Mouse (Mus musculus) heart, embryonic 12.5 days (tissue): Measurements from ENCODE around the gene Dennd2a. TPM values are rescaled to one million over a fixed set of nuclear protein-coding genes. Genes with fewer than 3 reads are reported as not detected.
A peak's percentile ranks its signal among the peaks of the same experiment; 100 is the strongest.

ENCODE experiments used
- ATAC-seq: fragments of 200-750 bp; cut with Nextera tagmentation; 2 replicates; pipeline ENCODE4 v1.8.0; 2017; ENCODE audit warnings: moderate TSS enrichment, moderate library complexity; ENCODE audit not compliant: insufficient number of reproducible peaks, low FRiP score
- H3K27ac ChIP-seq: fragments of 300-500 bp; sonication (generic); 2 replicates; pipeline ENCODE4 v1.5.1; 2016; ENCODE audit warnings: mild to moderate bottlenecking, moderate library complexity; ENCODE audit not compliant: poor library complexity, severe bottlenecking
- H3K27me3 ChIP-seq: fragments of 300-500 bp; sonication (generic); replicated peaks from 2 replicates; pipeline ENCODE4 v1.6.1; 2016; ENCODE audit warnings: mild to moderate bottlenecking, moderate library complexity
- H3K36me3 ChIP-seq: fragments of 300-500 bp; sonication (generic); 2 replicates; pipeline ENCODE4 v1.6.1; 2016; ENCODE audit warnings: mild to moderate bottlenecking, moderate library complexity
- H3K4me1 ChIP-seq: fragments of 300-500 bp; sonication (generic); replicated peaks from 2 replicates; pipeline ENCODE4 v1.6.1; 2016; ENCODE audit warnings: mild to moderate bottlenecking
- H3K4me2 ChIP-seq: fragments of 300-500 bp; sonication (generic); 2 replicates; pipeline ENCODE4 v1.6.1; 2016; ENCODE audit warnings: mild to moderate bottlenecking, moderate library complexity
- H3K4me3 ChIP-seq: fragments of 300-500 bp; sonication (generic); 2 replicates; pipeline ENCODE4 v1.5.1; 2016; ENCODE audit warnings: mild to moderate bottlenecking
- H3K9ac ChIP-seq: fragments of 300-500 bp; sonication (generic); 2 replicates; pipeline ENCODE4 v1.6.1; 2016; ENCODE audit warnings: mild to moderate bottlenecking, moderate library complexity
- H3K9me3 ChIP-seq: fragments of 300-500 bp; sonication (generic); replicated peaks from 2 replicates; pipeline ENCODE4 v1.6.1; 2016; ENCODE audit warnings: mild to moderate bottlenecking, moderate library complexity
- WGBS: fragments of 180-500 bp; shearing (Covaris S2); methylation state at CpG from one replicate; pipeline ENCODE4 v1.1.7; 2016; 5-methylcytosine and 5-hydroxymethylcytosine counted together
- polyA plus RNA-seq: library from polyadenylated mRNA; unstranded; fragments of >200 nt; fragmentation: Nextera tagmentation; extraction: Ambion mirVana; gene quantifications from 2 replicates; pipeline ENCODE4 v1.2.1, GENCODE M21; 2016

Gene Dennd2a
- polyA plus RNA-seq, 1 experiment from 2014 or later, result 26.8 TPM

DNA sequence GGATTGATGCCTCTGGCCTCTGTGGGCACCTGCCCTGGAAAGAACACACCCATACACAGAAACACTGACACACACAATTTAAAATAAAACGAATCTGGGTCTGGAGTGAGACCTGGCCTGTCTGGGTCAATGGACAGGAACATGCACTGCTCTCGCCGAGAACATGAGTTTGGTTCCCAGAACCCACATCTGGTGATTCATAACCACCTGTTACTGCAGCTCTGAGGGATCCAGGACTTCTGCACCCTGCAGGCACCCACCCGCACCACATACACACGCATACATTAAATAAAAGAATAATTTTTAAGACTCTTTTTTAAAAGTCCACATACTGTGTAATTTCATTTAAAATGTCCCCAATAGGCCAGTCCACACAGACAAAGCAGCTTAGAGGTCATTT, 20.4 kb downstream of the Dennd2a start:
- Histone ChIP-seq H3K9ac (no peak overlapping the region), H3K27me3 (no peaks in the 10 kb centered on the region), H3K36me3 (peaks cover 4% of the 10 kb centered on the region), H3K27ac (no peak overlapping the region), H3K4me2 (no peak overlapping the region), H3K4me3 (no peak overlapping the region), H3K4me1 (peaks cover 35% of the 10 kb centered on the region), H3K9me3 (0 out of 2 replicates have a peak, but pooled peaks cover 3% of the 10 kb centered on the region)
- WGBS, result 90% methylated on average over 5 of the region's 5 CpGs
- no peak for ATAC-seq

DNA sequence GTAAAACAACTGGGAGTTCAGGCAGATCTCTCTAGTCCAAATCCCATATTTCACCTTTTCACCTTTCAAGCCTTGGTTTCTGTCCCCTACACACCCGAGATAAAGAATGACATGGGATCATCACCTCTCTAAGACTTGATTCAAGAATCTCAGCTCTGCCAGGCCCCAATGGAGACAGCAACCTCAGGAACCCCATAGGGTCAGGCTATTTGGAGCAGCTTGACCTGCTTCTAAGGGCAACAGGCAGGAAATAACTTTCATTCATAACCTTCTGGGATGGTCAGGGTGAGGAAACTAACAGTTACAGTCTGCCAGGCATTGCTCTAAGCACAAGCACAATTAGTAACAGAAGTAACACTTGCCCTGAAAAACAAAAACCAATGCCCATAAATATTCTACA, 21.0 kb downstream of the Dennd2a start:
- H3K9me3 ChIP-seq, result 0 out of 2 replicates have a peak, but pooled peaks cover 3% of the 10 kb centered on the region
- WGBS, result 33% methylated on average over 1 of the region's 1 CpGs
- no peak overlapping the region for H3K9ac ChIP-seq
- H3K4me3 ChIP-seq, result no peak overlapping the region
- H3K4me2 ChIP-seq, result no peak overlapping the region
- peak overlapping the region; percentile 13; the same call in 1 of the 2 replicates for H3K27ac ChIP-seq
- peaks cover 4% of the 10 kb centered on the region for H3K36me3 ChIP-seq
- ATAC-seq, result no peak
- H3K4me1 ChIP-seq, result peaks cover 32% of the 10 kb centered on the region
- no peaks in the 10 kb centered on the region for H3K27me3 ChIP-seq

DNA sequence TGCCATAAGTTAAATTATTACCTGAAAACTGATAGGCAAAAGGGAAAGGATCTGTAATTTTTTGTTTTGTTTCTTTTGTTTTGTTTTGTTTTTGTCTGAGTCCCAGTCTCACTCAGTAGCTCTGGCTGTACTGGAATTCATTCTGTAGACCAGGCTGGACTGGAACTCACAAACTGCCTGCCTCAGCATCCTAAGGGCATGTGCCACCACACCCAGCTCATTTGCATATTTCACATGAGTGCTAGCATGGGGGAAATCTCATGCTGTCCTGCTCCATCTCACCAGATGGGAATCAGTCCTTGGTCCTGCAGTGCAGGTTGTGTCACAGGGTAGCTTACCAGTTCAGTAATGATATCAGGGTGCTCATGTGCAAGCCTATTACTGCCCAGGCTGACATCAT, 22.7 kb downstream of the Dennd2a start:
- Histone ChIP-seq H3K9me3 (0 out of 2 replicates have a peak, but pooled peaks cover 3% of the 10 kb centered on the region), H3K36me3 (peaks cover 4% of the 10 kb centered on the region), H3K4me1 (peaks cover 22% of the 10 kb centered on the region), H3K27ac (no peak overlapping the region), H3K4me2 (no peak overlapping the region), H3K9ac (no peak overlapping the region), H3K27me3 (no peaks in the 10 kb centered on the region), H3K4me3 (no peak overlapping the region)
- ATAC-seq, result no peak

DNA sequence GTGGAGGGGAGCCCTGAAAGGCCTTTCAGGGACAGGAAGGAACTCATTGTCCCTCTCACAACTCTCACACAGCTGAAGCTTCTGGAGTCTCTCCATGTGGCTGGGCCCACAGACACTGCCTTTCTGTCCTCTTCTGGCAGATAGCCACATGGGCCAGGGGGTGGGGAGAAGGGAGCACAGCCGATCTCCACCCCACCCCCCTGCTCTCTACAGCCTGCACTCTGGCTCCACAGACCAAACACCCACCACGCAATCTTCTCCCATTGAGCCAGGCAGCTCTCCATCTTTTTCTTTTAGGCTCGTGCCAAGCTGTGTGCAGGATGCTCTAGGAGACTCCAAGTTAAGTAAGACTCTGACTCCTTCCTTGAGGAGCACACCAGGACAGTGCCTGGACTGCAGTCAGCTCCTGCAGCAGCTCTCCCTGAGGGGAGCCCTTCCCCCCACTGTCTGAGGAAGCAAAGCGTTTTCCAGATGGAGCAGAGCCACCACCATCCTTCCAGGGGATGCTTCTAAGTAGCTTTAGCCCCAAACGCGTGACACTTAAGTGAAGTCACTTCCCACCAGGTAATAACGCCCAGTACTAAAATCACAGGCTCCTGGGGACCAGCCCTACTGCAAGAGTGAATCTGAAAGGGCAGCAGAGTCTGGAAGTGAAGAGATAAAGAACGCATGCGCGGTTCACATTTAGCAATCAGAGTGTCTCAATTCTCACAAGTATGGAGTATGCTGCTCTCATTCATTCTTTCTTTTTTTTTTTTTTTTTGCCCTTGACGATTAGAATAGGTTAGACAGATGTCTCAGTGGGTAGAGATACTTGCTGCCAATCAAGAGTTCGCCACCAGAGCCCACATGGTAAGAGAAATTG, 28.8 kb downstream of the Dennd2a start:
- Histone ChIP-seq H3K9me3 (0 out of 2 replicates have a peak, but pooled peaks cover 1% of the 10 kb centered on the region), H3K36me3 (peaks cover 2% of the 10 kb centered on the region), H3K27me3 (no peaks in the 10 kb centered on the region), H3K27ac (peak overlapping the region; percentile 54), H3K4me2 (peak overlapping the region; percentile 43), H3K4me3 (no peak overlapping the region), H3K4me1 (peaks cover 28% of the 10 kb centered on the region), H3K9ac (peak overlapping the region; percentile 27; the same call in 1 of the 2 replicates)
- peak; percentile 56 for ATAC-seq
- WGBS, result 22% methylated on average over 12 of the region's 12 CpGs

DNA sequence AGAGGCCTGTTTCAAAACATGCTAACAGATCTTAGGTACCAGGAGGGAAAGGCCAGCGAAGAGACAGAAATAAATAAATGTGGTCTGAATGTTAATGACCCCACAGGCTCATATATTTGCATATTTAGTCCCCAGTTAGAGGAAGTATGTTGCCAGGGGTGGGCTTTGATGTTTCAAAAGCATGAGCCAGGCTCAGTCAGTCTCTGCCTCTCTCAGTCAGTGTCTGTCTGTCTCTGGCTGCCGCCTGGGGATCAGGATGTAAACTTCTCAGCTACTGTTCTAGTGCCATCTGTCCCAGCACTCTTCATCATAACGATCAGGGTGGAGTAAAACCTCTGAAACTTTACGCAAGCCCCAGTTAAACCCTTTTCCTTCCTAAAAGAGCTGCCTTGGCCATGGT, 29.9 kb downstream of the Dennd2a start:
- Histone ChIP-seq H3K9me3 (no peaks in the 10 kb centered on the region), H3K9ac (no peak overlapping the region), H3K4me1 (peaks cover 28% of the 10 kb centered on the region), H3K27me3 (no peaks in the 10 kb centered on the region), H3K4me2 (no peak overlapping the region), H3K36me3 (peaks cover 8% of the 10 kb centered on the region), H3K27ac (0 out of 2 replicates have a peak overlapping the region, but pooled peaks have one; percentile 8), H3K4me3 (no peak overlapping the region)
- ATAC-seq, result no peak
- 77% methylated on average over 4 of the region's 4 CpGs for WGBS

DNA sequence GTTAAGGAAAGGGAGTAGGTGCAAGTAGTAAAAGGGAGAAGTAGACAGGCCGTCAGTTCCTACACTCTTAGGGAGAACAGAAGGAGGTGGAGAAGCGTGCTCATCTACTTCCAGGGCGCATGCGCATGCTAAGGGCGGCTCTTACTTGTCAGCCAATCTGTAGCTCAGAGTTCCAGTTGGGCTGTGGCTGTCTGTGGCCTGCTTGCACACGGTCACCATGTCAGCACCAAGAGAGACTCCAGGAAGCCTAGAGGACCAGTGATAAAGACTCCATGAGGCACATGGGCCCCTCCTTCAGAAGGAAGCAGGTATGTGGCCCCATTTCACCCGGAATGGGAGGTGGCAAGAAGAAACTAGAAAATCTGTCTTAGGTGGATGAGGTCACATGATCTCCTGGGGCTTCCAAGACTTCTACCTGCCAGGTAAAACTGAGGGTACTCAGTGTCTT, 30.3 kb downstream of the Dennd2a start:
- H3K4me1 ChIP-seq, result peaks cover 28% of the 10 kb centered on the region
- H3K9me3 ChIP-seq, result no peaks in the 10 kb centered on the region
- 70% methylated on average over 7 of the region's 7 CpGs for WGBS
- H3K4me2 ChIP-seq, result no peak overlapping the region
- H3K4me3 ChIP-seq, result no peak overlapping the region
- no peak for ATAC-seq
- H3K27me3 ChIP-seq, result no peaks in the 10 kb centered on the region
- H3K9ac ChIP-seq, result no peak overlapping the region
- H3K36me3 ChIP-seq, result peaks cover 12% of the 10 kb centered on the region
- 0 out of 2 replicates have a peak overlapping the region, but pooled peaks have one; percentile 8 for H3K27ac ChIP-seq

DNA sequence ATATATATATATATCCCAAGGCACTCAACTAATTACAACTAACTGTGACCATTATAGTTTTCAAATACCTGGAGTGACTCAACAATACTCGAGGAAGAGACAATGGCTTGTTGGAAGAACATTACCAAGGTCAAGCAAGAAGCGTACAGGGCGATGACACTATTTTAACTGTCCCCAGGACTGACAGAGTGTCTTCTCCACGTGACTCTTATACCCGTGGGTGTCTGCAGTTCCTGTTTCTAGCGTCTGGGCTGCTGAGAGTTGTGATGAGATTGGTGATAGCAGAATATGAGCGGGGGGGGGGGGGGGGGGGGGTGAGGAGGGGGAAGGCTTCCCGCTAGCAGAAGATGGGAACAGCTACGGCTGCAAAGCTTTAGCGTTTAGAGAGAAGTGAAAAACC, 30.9 kb downstream of the Dennd2a start:
- no peak overlapping the region for H3K9ac ChIP-seq
- H3K36me3 ChIP-seq, result peaks cover 18% of the 10 kb centered on the region
- H3K9me3 ChIP-seq, result no peaks in the 10 kb centered on the region
- no peak overlapping the region for H3K27ac ChIP-seq
- peaks cover 28% of the 10 kb centered on the region for H3K4me1 ChIP-seq
- 56% methylated on average over 9 of the region's 10 CpGs for WGBS
- no peak overlapping the region for H3K4me3 ChIP-seq
- ATAC-seq, result no peak
- H3K4me2 ChIP-seq, result no peak overlapping the region
- H3K27me3 ChIP-seq, result no peaks in the 10 kb centered on the region

DNA sequence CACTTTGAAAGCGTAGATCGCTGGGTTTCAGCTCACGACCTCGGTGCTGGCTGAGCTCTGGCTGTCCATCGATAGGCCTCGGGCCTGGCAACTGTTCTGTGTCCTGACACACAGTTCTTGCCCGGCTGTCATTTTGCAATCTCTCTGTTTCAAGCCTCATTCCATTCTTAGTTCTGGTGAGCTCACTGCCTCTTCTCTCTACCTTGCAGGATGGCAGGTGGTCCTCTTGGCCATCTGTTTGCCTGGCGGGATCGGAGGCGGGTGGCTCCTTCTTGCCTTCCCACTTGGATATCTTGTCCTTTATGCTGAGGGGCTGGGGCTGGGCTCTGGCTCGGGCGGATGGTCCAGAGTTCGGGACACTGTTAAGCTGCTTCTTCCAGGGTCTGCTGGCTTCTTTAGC, 34.5 kb downstream of the Dennd2a start:
- Histone ChIP-seq H3K4me1 (peaks cover 13% of the 10 kb centered on the region), H3K4me3 (no peak overlapping the region), H3K4me2 (no peak overlapping the region), H3K27me3 (no peaks in the 10 kb centered on the region), H3K9ac (no peak overlapping the region), H3K27ac (no peak overlapping the region), H3K36me3 (peaks cover 46% of the 10 kb centered on the region), H3K9me3 (peaks cover 9% of the 10 kb centered on the region; the same call in 1 of the 2 replicates)
- WGBS, result 88% methylated on average over 13 of the region's 13 CpGs
- ATAC-seq, result no peak

DNA sequence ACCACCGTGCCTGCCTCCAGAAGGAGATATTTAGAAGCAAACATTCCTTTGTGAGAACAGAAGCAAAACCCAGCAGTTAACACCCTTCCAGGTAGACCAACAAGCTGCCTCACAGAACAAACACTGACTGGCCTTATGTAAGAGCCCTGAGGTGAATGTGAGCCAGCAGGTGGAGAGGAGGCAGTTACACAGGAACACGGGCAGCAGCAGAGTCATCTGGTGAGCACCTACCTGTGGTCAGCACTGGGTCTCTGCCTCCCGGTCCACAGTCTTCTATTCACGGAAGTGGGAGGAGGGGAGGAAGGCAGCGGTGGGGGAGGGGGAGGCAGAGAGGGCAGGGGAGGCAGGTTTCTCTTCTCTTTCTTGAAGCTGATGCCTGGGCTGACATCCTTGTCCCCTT, 35.2 kb downstream of the Dennd2a start:
- ATAC-seq, result no peak

DNA sequence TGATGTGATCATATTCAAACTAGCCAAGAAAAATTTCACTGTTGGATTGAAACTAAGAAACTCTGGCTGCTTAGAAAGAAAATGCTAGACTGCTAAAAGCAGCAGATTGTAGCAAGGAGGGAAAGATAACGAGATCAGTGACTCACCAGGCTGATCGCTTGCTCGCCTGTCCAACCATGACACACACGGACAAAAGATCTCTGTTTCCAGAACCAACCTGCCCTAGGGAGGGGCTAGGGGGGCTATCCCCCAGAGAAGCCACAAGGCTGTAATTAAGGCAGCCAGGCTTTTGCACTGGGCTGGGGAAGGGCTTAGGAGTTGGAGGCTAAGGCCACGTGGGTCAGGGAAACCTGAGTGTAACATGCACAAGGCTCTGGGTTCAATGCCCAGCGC, 41.9 kb downstream of the Dennd2a start:
- Histone ChIP-seq H3K27me3 (no peaks in the 10 kb centered on the region), H3K36me3 (peaks cover 23% of the 10 kb centered on the region), H3K27ac (peak overlapping the region; percentile 93), H3K4me1 (peaks cover 10% of the 10 kb centered on the region), H3K4me2 (peak overlapping the region; percentile 46), H3K9me3 (peaks cover 9% of the 10 kb centered on the region; the same call in 1 of the 2 replicates), H3K4me3 (no peak overlapping the region), H3K9ac (peak overlapping the region; percentile 13; the same call in 1 of the 2 replicates)
- ATAC-seq, result peak; percentile 67
- 29% methylated on average over 6 of the region's 6 CpGs for WGBS

More for the DNA sequence above, 35.2 kb downstream of the Dennd2a start:
- H3K4me1 ChIP-seq, result peaks cover 7% of the 10 kb centered on the region
- H3K9me3 ChIP-seq, result peaks cover 9% of the 10 kb centered on the region; the same call in 1 of the 2 replicates
- no peaks in the 10 kb centered on the region for H3K27me3 ChIP-seq
- no peak overlapping the region for H3K4me2 ChIP-seq
- WGBS, result 73% methylated on average over 5 of the region's 5 CpGs
- H3K27ac ChIP-seq, result no peak overlapping the region
- H3K9ac ChIP-seq, result no peak overlapping the region
- H3K4me3 ChIP-seq, result no peak overlapping the region
- peaks cover 47% of the 10 kb centered on the region for H3K36me3 ChIP-seq

DNA sequence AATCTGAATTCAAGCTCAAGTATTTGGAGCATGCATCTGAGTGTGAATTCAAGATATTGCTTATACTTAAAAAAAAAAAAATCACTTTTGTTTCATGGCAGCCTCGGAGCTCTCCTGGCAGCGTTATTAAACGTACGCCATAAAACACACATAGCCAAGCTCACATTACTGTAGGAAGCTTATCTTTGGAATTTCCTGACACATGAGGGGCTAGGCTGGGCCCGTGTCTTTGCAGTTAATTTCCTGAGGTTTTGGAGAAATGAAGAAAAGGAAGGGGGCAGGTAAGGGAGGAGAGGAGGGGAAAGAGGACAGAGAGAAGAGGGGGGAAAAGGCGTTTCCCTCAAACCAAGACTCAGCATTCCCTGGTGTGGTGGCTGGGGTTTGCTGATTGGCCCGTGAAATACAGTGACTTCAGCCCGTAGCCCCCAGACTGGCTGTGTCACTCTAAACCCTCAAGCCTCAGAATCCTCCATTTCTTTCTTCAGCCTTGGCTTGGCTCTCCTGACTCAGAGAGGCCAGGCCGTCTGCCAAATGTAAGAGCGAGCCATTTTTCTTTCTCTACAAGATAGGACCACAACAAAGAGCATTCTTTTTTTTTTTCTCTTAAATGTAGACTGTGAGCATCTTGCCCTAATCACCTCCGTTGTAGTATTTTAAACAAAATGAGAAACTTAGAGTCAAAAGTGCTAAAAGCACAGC, 42.5 kb downstream of the Dennd2a start:
- WGBS, result 30% methylated on average over 11 of the region's 11 CpGs
- Histone ChIP-seq H3K4me3 (no peak overlapping the region), H3K36me3 (peaks cover 18% of the 10 kb centered on the region), H3K4me2 (peak overlapping the region; percentile 44), H3K4me1 (peaks cover 10% of the 10 kb centered on the region), H3K9ac (no peak overlapping the region), H3K9me3 (peaks cover 4% of the 10 kb centered on the region; the same call in 1 of the 2 replicates), H3K27me3 (no peaks in the 10 kb centered on the region), H3K27ac (peak overlapping the region; percentile 93)
- ATAC-seq, result peak; percentile 64
